Mouse (Mus musculus): ENCODE measurements at regions not wholly inside any gene's neighbourhood (a gene's known extent, or its start where the extent isn't known, plus 50 kb on each side); places are given as distances from the start of the nearest gene placed in this dataset.

- Histone ChIP-seq H3K9me3 (replicated peaks; ENCODE audit: low read length) (no peaks in the 10 kb centered on the region), H3K36me3 (replicated peaks in 1 of 2; ENCODE audit: control insufficient read depth in 1 of 2, insufficient read depth in 1 of 2, low read length in 1 of 2) (no peaks in the 10 kb centered on the region), H3K4me2 (ENCODE audit: insufficient read depth, low read depth, poor library complexity, severe bottlenecking) (no peak overlapping the region), H3K4me3 (replicated peaks in 1 of 3; ENCODE audit: low read depth in 2 of 3, low read length in 2 of 3, poor library complexity in 1 of 3) (no peak overlapping the region), H3K27me3 (replicated peaks) (no peaks in the 10 kb centered on the region), H3K79me2 (replicated peaks; ENCODE audit: control insufficient read depth, extremely low read depth, insufficient read depth, poor library complexity, severe bottlenecking) (no peaks in the 10 kb centered on the region), H3K27ac (ENCODE audit: insufficient read depth, low read depth) (no peak overlapping the region), H3K4me1 (ENCODE audit: control insufficient read depth in 1 of 2, insufficient read depth in 2 of 2) (no peaks in the 10 kb centered on the region), H3K9ac (ENCODE audit: insufficient read depth, low read depth) (no peak overlapping the region)
- no peak for DNase-seq (ENCODE audit: extremely low read depth)
- TF ChIP-seq EP300 (IDR thresholded peaks at IDR 0.05; ENCODE audit: low read length) (no peak), MXI1 (IDR thresholded peaks at IDR 0.05; ENCODE audit: low read depth, low read length) (no peak), CTCF (conservative IDR thresholded peaks at IDR 0.05 in 1 of 2, IDR thresholded peaks at IDR 0.05 in 1 of 2; ENCODE audit: low read depth in 2 of 2, low read length in 2 of 2) (no peak), SIN3A (IDR thresholded peaks at IDR 0.05; ENCODE audit: low read length) (no peak), MEF2A (IDR thresholded peaks at IDR 0.05; ENCODE audit: borderline replicate concordance, low read depth, low read length) (no peak), MAFK (IDR thresholded peaks at IDR 0.05; ENCODE audit: insufficient replicate concordance, low read length) (no peak), UBTF (IDR thresholded peaks at IDR 0.05; ENCODE audit: low read depth, low read length) (no peak), SMC3 (IDR thresholded peaks at IDR 0.05; ENCODE audit: low read depth, low read length) (no peak), TBP (conservative IDR thresholded peaks at IDR 0.05; ENCODE audit: low read depth, low read length) (no peak), MAZ (IDR thresholded peaks at IDR 0.05; ENCODE audit: low read depth, low read length) (no peak), POLR2A (IDR thresholded peaks at IDR 0.05; ENCODE audit: low read depth, low read length) (no peak), JUND (conservative IDR thresholded peaks at IDR 0.05; ENCODE audit: low read depth, low read length) (no peak), MAX (IDR thresholded peaks at IDR 0.05; ENCODE audit: low read length) (no peak), BHLHE40 (IDR thresholded peaks at IDR 0.05; ENCODE audit: low read depth, low read length) (no peak), HCFC1 (IDR thresholded peaks at IDR 0.05; ENCODE audit: low read depth, low read length) (no peak), TCF12 (IDR thresholded peaks at IDR 0.05; ENCODE audit: low read depth, low read length) (no peak), CHD2 (IDR thresholded peaks at IDR 0.05; ENCODE audit: low read length) (no peak), JUN (IDR thresholded peaks at IDR 0.05; ENCODE audit: insufficient read depth, low read depth, low read length) (no peak), USF2 (conservative IDR thresholded peaks at IDR 0.05; ENCODE audit: low read depth, low read length) (no peak), ELF1 (IDR thresholded peaks at IDR 0.05; ENCODE audit: low read depth, low read length) (no peak)
- dilution Hi-C loops (cut with MboI; ENCODE audit: extremely low pct_ligation_motif_present, extremely low pct_unique_long_range_greater_than_20kb, low sequenced_read_pairs), result no loop called here
- in situ Hi-C loops (cut with MboI; ENCODE audit: low pct_ligation_motif_present, low pct_unique_long_range_greater_than_20kb, low sequenced_read_pairs), result no loop called here
Observed at GRCm38 (mm10) chr1:144656237-144656636, 88.8 kb upstream of the Rgs21 start.

GRCm38 (mm10) chr1:144626421-144626820 is 59.0 kb upstream of the Rgs21 start:
- no peaks in the 10 kb centered on the region for H3K27me3 ChIP-seq (replicated peaks)
- dilution Hi-C loops (cut with MboI; ENCODE audit: extremely low pct_ligation_motif_present, extremely low pct_unique_long_range_greater_than_20kb, low sequenced_read_pairs), result no loop called here
- in situ Hi-C loops (cut with MboI; ENCODE audit: low pct_ligation_motif_present, low pct_unique_long_range_greater_than_20kb, low sequenced_read_pairs), result no loop called here

More at GRCm38 (mm10) chr1:144626421-144626820, 59.0 kb upstream of the Rgs21 start:
- DNase-seq (ENCODE audit: extremely low read depth), result no peak
- Histone ChIP-seq H3K27ac (ENCODE audit: insufficient read depth, low read depth) (no peak overlapping the region), H3K4me2 (ENCODE audit: insufficient read depth, low read depth, poor library complexity, severe bottlenecking) (no peak overlapping the region), H3K9me3 (replicated peaks; ENCODE audit: low read length) (no peaks in the 10 kb centered on the region), H3K79me2 (replicated peaks; ENCODE audit: control insufficient read depth, extremely low read depth, insufficient read depth, poor library complexity, severe bottlenecking) (no peaks in the 10 kb centered on the region), H3K4me1 (ENCODE audit: control insufficient read depth in 1 of 2, insufficient read depth in 2 of 2) (no peaks in the 10 kb centered on the region), H3K4me3 (replicated peaks in 1 of 3; ENCODE audit: low read depth in 2 of 3, low read length in 2 of 3, poor library complexity in 1 of 3) (no peak overlapping the region), H3K36me3 (replicated peaks in 1 of 2; ENCODE audit: control insufficient read depth in 1 of 2, insufficient read depth in 1 of 2, low read length in 1 of 2) (no peaks in the 10 kb centered on the region), H3K9ac (ENCODE audit: insufficient read depth, low read depth) (no peak overlapping the region)
- TF ChIP-seq PAX5 (IDR thresholded peaks at IDR 0.05; ENCODE audit: low read length), result no peak
- TF ChIP-seq UBTF (IDR thresholded peaks at IDR 0.05; ENCODE audit: low read depth, low read length), result no peak
- no peak for TF ChIP-seq NELFE (IDR thresholded peaks at IDR 0.05; ENCODE audit: low read depth, low read length)
- TF ChIP-seq CTCF (conservative IDR thresholded peaks at IDR 0.05 in 1 of 2, IDR thresholded peaks at IDR 0.05 in 1 of 2; ENCODE audit: low read depth in 2 of 2, low read length in 2 of 2), result no peak
- TF ChIP-seq KAT2A (IDR thresholded peaks at IDR 0.05; ENCODE audit: insufficient replicate concordance, low read length), result no peak
- no peak for TF ChIP-seq HCFC1 (IDR thresholded peaks at IDR 0.05; ENCODE audit: low read depth, low read length)
- no peak for TF ChIP-seq USF1 (IDR thresholded peaks at IDR 0.05; ENCODE audit: low read depth, low read length)
- TF ChIP-seq MAFK (IDR thresholded peaks at IDR 0.05; ENCODE audit: insufficient replicate concordance, low read length), result no peak
- TF ChIP-seq RAD21 (IDR thresholded peaks at IDR 0.05; ENCODE audit: low read depth, low read length), result no peak
